Mouse (Mus musculus) liver, postnatal 0 days (tissue): ENCODE data around the gene Abcd1.

ENCODE experiments used
- CTCF ChIP-seq: sonication (generic); IDR thresholded peaks from 2 replicates; pipeline ENCODE4 v1.5.1; 2016; ENCODE audit warnings: antibody characterized with exemption, low read depth
- EP300 ChIP-seq: IDR thresholded peaks from 2 replicates; pipeline ENCODE4 v1.6.1; 2016; ENCODE audit warnings: antibody characterized with exemption, low read depth, mild to moderate bottlenecking

- peak; percentile 80 for TF ChIP-seq CTCF
- TF ChIP-seq EP300 = peak; percentile 68; the same call in 1 of the 2 replicates
These were observed 70.2 kb downstream of the Abcd1 start, which contains the start of the genes Idh3g and Ssr4 for GRCm38 (mm10) chrX:73786364-73787224.
